Mouse (Mus musculus) hindbrain, embryonic 11.5 days (tissue): ENCODE data around the gene Zfp248. TPM values are rescaled to one million over a fixed set of nuclear protein-coding genes. Genes with fewer than 3 reads are reported as not detected.

Experiments
- ATAC-seq: fragments of 200-750 bp; cut with Nextera tagmentation; 2 replicates; pipeline ENCODE4 v1.8.0; 2017; ENCODE audit warnings: mild to moderate bottlenecking, moderate TSS enrichment, moderate library complexity; ENCODE audit not compliant: low FRiP score
- DNase-seq: peaks from one replicate; pipeline ENCODE4 v3.0.0-alpha.2; 2015; ENCODE audit warnings: low spot score
- H3K27ac ChIP-seq: fragments of 300-500 bp; sonication (generic); 2 replicates; pipeline ENCODE4 v1.5.1; 2014; ENCODE audit warnings: mild to moderate bottlenecking, low read depth, low read length
- H3K27me3 ChIP-seq: fragments of 300-500 bp; sonication (generic); 2 replicates; pipeline ENCODE4 v1.6.1; 2014; ENCODE audit warnings: mild to moderate bottlenecking, low read length, moderate library complexity, mixed read lengths; ENCODE audit not compliant: control insufficient read depth, insufficient read depth
- H3K36me3 ChIP-seq: fragments of 300-500 bp; sonication (generic); 2 replicates; pipeline ENCODE4 v1.6.1; 2014; ENCODE audit warnings: mild to moderate bottlenecking, low read length, moderate library complexity, mixed read lengths; ENCODE audit not compliant: control insufficient read depth, insufficient read depth
- H3K4me1 ChIP-seq: fragments of 300-500 bp; sonication (generic); replicated peaks from 2 replicates; pipeline ENCODE4 v1.6.1; 2014; ENCODE audit warnings: low read length, mixed read lengths; ENCODE audit not compliant: control insufficient read depth, insufficient read depth
- H3K4me2 ChIP-seq: fragments of 300-500 bp; sonication (generic); replicated peaks from 2 replicates; pipeline ENCODE4 v1.6.1; 2014; ENCODE audit warnings: mild to moderate bottlenecking, low read depth, low read length
- H3K4me3 ChIP-seq: fragments of 300-500 bp; sonication (generic); 2 replicates; pipeline ENCODE4 v1.5.1; 2014; ENCODE audit warnings: low read depth, low read length
- H3K9ac ChIP-seq: fragments of 300-500 bp; sonication (generic); 2 replicates; pipeline ENCODE4 v1.6.1; 2014; ENCODE audit warnings: low read depth, low read length
- H3K9me3 ChIP-seq: fragments of 300-500 bp; sonication (generic); 2 replicates; pipeline ENCODE4 v1.6.1; 2016; ENCODE audit warnings: low read length; ENCODE audit not compliant: control insufficient read depth
- WGBS: fragments of 180-500 bp; shearing (Covaris S2); extraction: QIAGEN DNeasy Blood & Tissue Kit; methylation state at CpG from one replicate; pipeline ENCODE4 v1.1.7; 2014; 5-methylcytosine and 5-hydroxymethylcytosine counted together
- polyA plus RNA-seq: library from polyadenylated mRNA; unstranded; fragments of >200 nt; fragmentation: Nextera tagmentation; extraction: Ambion mirVana; gene quantifications from 2 replicates; pipeline ENCODE4 v1.2.1, GENCODE M21; 2014

Zfp248 gene
- polyA plus RNA-seq, 1 experiment from 2014 or later, result 13.1 TPM

- no peak for DNase-seq
- H3K27ac ChIP-seq, result no peak overlapping the region
Observed at GRCm38 (mm10) chr6:118431502-118431901, 23.8 kb downstream of the Zfp248 start.

GRCm38 (mm10) chr6:118426666-118427065 lies 28.7 kb downstream of the Zfp248 start:
- ATAC-seq (no peak), DNase-seq (no peak)
- Histone ChIP-seq H3K4me1 (no peaks in the 10 kb centered on the region), H3K9me3 (no peaks in the 10 kb centered on the region; the same call in 1 of the 2 replicates), H3K36me3 (peaks cover 11% of the 10 kb centered on the region), H3K4me2 (no peak overlapping the region), H3K9ac (no peak overlapping the region), H3K27ac (no peak overlapping the region), H3K4me3 (no peak overlapping the region), H3K27me3 (no peaks in the 10 kb centered on the region)
- WGBS, result 88% methylated on average over 1 of the region's 1 CpGs

More at GRCm38 (mm10) chr6:118431502-118431901, 23.8 kb downstream of the Zfp248 start:
- Histone ChIP-seq H3K4me1 (no peaks in the 10 kb centered on the region), H3K27me3 (no peaks in the 10 kb centered on the region), H3K9me3 (no peaks in the 10 kb centered on the region; the same call in 1 of the 2 replicates), H3K36me3 (peaks cover 16% of the 10 kb centered on the region), H3K9ac (no peak overlapping the region), H3K4me3 (no peak overlapping the region), H3K4me2 (no peak overlapping the region)
- 89% methylated on average over 4 of the region's 4 CpGs for WGBS
- ATAC-seq, result no peak

GRCm38 (mm10) chr6:118419050-118419920 lies 36.0 kb downstream of the Zfp248 start, which contains the start of gene Bms1:
Gene Bms1, minus strand, starts transcription at chr6:118419474.
- Histone ChIP-seq H3K4me1 (0 out of 2 replicates have a peak, but pooled peaks cover 3% of the 10 kb centered on the region), H3K4me3 (peak within 1 kb of the TSS; percentile 96), H3K27ac (peak within 1 kb of the TSS; percentile 70), H3K4me2 (peak within 1 kb of the TSS; percentile 56), H3K36me3 (no peaks in the 10 kb centered on the region), H3K27me3 (no peaks in the 10 kb centered on the region), H3K9ac (peak within 1 kb of the TSS; percentile 83), H3K9me3 (no peaks in the 10 kb centered on the region)
- DNase-seq (peak; percentile 95), ATAC-seq (peak; percentile 97)
- under 1% methylated on average over 67 of the region's 67 CpGs for WGBS

- Histone ChIP-seq H3K27me3 (no peaks in the 10 kb centered on the region), H3K27ac (no peak overlapping the region), H3K4me3 (no peak overlapping the region), H3K4me2 (no peak overlapping the region), H3K9ac (no peak overlapping the region), H3K9me3 (no peaks in the 10 kb centered on the region), H3K4me1 (no peaks in the 10 kb centered on the region), H3K36me3 (peaks cover 11% of the 10 kb centered on the region; the same call in 1 of the 2 replicates)
- DNase-seq (no peak), ATAC-seq (no peak)
- WGBS, result 95% methylated on average over 1 of the region's 1 CpGs
Observed at GRCm38 (mm10) chr6:118410428-118410827, 44.9 kb downstream of the Zfp248 start.

GRCm38 (mm10) chr6:118408510-118408909 lies 46.8 kb downstream of the Zfp248 start:
- H3K4me3 ChIP-seq, result no peak overlapping the region
- H3K27ac ChIP-seq, result no peak overlapping the region
- no peaks in the 10 kb centered on the region for H3K27me3 ChIP-seq
- no peak for DNase-seq
- peaks cover 11% of the 10 kb centered on the region for H3K36me3 ChIP-seq
- no peak overlapping the region for H3K9ac ChIP-seq
- H3K4me1 ChIP-seq, result no peaks in the 10 kb centered on the region
- 97% methylated on average over 5 of the region's 5 CpGs for WGBS
- H3K4me2 ChIP-seq, result no peak overlapping the region
- ATAC-seq, result no peak
- H3K9me3 ChIP-seq, result no peaks in the 10 kb centered on the region

GRCm38 (mm10) chr6:118406421-118406820 lies 48.9 kb downstream of the Zfp248 start:
- no peak overlapping the region for H3K27ac ChIP-seq
- no peaks in the 10 kb centered on the region for H3K4me1 ChIP-seq
- DNase-seq, result no peak
- H3K27me3 ChIP-seq, result no peaks in the 10 kb centered on the region
- H3K4me3 ChIP-seq, result no peak overlapping the region
- WGBS, result 73% methylated on average over 4 of the region's 4 CpGs
- H3K9me3 ChIP-seq, result no peaks in the 10 kb centered on the region
- ATAC-seq, result no peak
- peaks cover 6% of the 10 kb centered on the region for H3K36me3 ChIP-seq
- no peak overlapping the region for H3K9ac ChIP-seq
- H3K4me2 ChIP-seq, result no peak overlapping the region

- DNase-seq (no peak), ATAC-seq (no peak)
- Histone ChIP-seq H3K4me1 (no peaks in the 10 kb centered on the region), H3K27me3 (no peaks in the 10 kb centered on the region), H3K36me3 (peaks cover 12% of the 10 kb centered on the region), H3K9ac (no peak overlapping the region), H3K9me3 (no peaks in the 10 kb centered on the region), H3K4me2 (no peak overlapping the region), H3K4me3 (no peak overlapping the region), H3K27ac (no peak overlapping the region)
Observed at GRCm38 (mm10) chr6:118390746-118391145, 64.6 kb downstream of the Zfp248 start.

GRCm38 (mm10) chr6:118385962-118386361 lies 69.4 kb downstream of the Zfp248 start:
- 93% methylated on average over 3 of the region's 3 CpGs for WGBS

GRCm38 (mm10) chr6:118381234-118381633 lies 74.1 kb downstream of the Zfp248 start:
- no peak for ATAC-seq
- WGBS, result 82% methylated on average over 4 of the region's 4 CpGs
- H3K9ac ChIP-seq, result no peak overlapping the region

More at GRCm38 (mm10) chr6:118385962-118386361, 69.4 kb downstream of the Zfp248 start:
- Histone ChIP-seq H3K27me3 (no peaks in the 10 kb centered on the region), H3K4me3 (no peak overlapping the region), H3K9me3 (no peaks in the 10 kb centered on the region), H3K27ac (no peak overlapping the region), H3K4me2 (no peak overlapping the region), H3K4me1 (no peaks in the 10 kb centered on the region), H3K36me3 (peaks cover 10% of the 10 kb centered on the region), H3K9ac (no peak overlapping the region)
- ATAC-seq (no peak), DNase-seq (no peak)

More at GRCm38 (mm10) chr6:118381234-118381633, 74.1 kb downstream of the Zfp248 start:
- no peaks in the 10 kb centered on the region for H3K9me3 ChIP-seq
- no peak overlapping the region for H3K27ac ChIP-seq
- H3K4me2 ChIP-seq, result no peak overlapping the region
- no peaks in the 10 kb centered on the region for H3K27me3 ChIP-seq
- H3K36me3 ChIP-seq, result peaks cover 3% of the 10 kb centered on the region; the same call in 1 of the 2 replicates
- no peak for DNase-seq
- H3K4me1 ChIP-seq, result no peaks in the 10 kb centered on the region
- H3K4me3 ChIP-seq, result no peak overlapping the region
